Mouse (Mus musculus) neural tube, embryonic 14.5 days (tissue): ENCODE results near the gene Fam163a. TPM values are rescaled to one million over a fixed set of nuclear protein-coding genes. Genes with fewer than 3 reads are reported as not detected.
A peak's percentile ranks its signal among the peaks of the same experiment; 100 is the strongest.

Experiments used
- ATAC-seq: fragments of 200-750 bp; cut with Nextera tagmentation; 2 replicates; pipeline ENCODE4 v1.8.0; 2017; ENCODE audit warnings: low read depth, mild to moderate bottlenecking, moderate TSS enrichment, moderate library complexity
- H3K27ac ChIP-seq: fragments of 300-500 bp; sonication (generic); 2 replicates; pipeline ENCODE4 v1.5.1; 2014; ENCODE audit warnings: low read depth, mild to moderate bottlenecking, control low read depth, low read length, moderate library complexity, mixed read lengths
- H3K27me3 ChIP-seq: fragments of 300-500 bp; sonication (generic); 2 replicates; pipeline ENCODE4 v1.6.1; 2014; ENCODE audit warnings: low read length; ENCODE audit not compliant: control insufficient read depth, insufficient read depth
- H3K36me3 ChIP-seq: fragments of 300-500 bp; sonication (generic); 2 replicates; pipeline ENCODE4 v1.6.1; 2014; ENCODE audit warnings: low read length, mixed read lengths; ENCODE audit not compliant: control insufficient read depth, insufficient read depth
- H3K4me1 ChIP-seq: fragments of 300-500 bp; sonication (generic); 2 replicates; pipeline ENCODE4 v1.6.1; 2014; ENCODE audit warnings: low read length; ENCODE audit not compliant: control insufficient read depth, insufficient read depth
- H3K4me2 ChIP-seq: fragments of 300-500 bp; sonication (generic); 2 replicates; pipeline ENCODE4 v1.6.1; 2014; ENCODE audit warnings: mild to moderate bottlenecking, low read depth, low read length, control low read depth
- H3K4me3 ChIP-seq: fragments of 300-500 bp; sonication (generic); 2 replicates; pipeline ENCODE4 v1.5.1; 2014; ENCODE audit warnings: low read depth, low read length, control low read depth, mixed read lengths
- H3K9ac ChIP-seq: fragments of 300-500 bp; sonication (generic); replicated peaks from 2 replicates; pipeline ENCODE4 v1.6.1; 2014; ENCODE audit warnings: low read depth, mild to moderate bottlenecking, control low read depth, low read length, mixed read lengths
- H3K9me3 ChIP-seq: fragments of 300-500 bp; sonication (generic); 2 replicates; pipeline ENCODE4 v1.6.1; 2016; ENCODE audit warnings: low read length; ENCODE audit not compliant: control insufficient read depth
- WGBS: fragments of 180-500 bp; shearing (Covaris S2); extraction: QIAGEN DNeasy Blood & Tissue Kit; methylation state at CpG from one replicate; pipeline ENCODE4 v1.1.7; 2014; 5-methylcytosine and 5-hydroxymethylcytosine counted together
- polyA plus RNA-seq: library from polyadenylated mRNA; unstranded; fragments of >200 nt; fragmentation: Nextera tagmentation; extraction: Ambion mirVana; gene quantifications from 2 replicates; pipeline ENCODE4 v1.2.1, GENCODE M21; 2014

Fam163a gene
- polyA plus RNA-seq, 1 experiment from 2014 or later: 5.0 TPM

DNA sequence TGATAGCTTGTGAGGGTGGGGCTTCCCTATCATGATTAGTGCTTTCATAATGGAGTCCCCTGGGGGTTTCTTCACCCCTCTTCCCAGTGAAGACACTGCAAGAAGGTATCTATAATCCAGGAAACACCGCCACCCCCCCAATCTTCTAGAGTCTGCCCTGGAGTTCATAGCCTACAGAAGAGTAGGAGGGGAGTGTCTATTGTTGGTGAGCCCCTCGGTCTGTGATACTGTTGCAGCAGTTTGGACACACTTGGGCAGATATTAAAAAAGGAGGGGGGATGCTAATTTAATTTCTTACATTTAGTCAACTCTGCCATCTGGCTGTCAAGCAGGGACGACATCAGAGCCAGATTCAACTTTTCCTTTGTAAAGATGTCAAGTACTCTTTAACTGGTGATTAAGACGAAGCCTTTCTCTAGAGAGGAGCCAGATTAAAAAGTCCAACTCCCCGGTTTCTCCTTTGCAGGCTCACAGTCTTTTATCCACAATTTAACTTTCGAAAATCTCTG is 7.0 kb upstream of the Fam163a start:
- WGBS: 57% methylated on average over 6 of the region's 6 CpGs
- ATAC-seq: no peak

DNA sequence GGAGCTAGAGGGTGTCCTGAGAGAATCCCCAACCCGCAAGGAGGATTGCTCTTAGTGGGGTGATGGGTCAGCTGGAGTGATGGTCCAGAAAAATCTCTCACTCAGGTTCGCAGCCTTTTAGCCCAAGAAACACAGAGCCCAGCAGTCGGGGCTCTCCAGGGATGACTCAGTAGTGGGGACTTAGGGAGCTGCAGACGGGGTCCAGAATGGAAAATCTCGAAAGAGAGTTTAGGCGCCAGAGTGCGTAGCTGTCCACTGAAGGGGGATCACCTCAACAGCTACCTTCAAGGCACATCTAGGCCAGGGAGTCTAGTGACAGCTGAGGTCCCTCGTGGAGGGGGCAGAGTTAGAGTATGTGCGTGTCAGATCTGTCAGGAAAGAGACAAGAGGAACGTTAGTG is 338 bp upstream of the Fam163a start:
- no peak overlapping the region for H3K27ac ChIP-seq
- H3K27me3 ChIP-seq: peaks cover 12% of the 10 kb centered on the region; the same call in 1 of the 2 replicates
- WGBS: 15% methylated on average over 10 of the region's 10 CpGs
- peak; percentile 15; the same call in 1 of the 2 replicates for ATAC-seq
- no peaks in the 10 kb centered on the region for H3K36me3 ChIP-seq
- H3K9ac ChIP-seq: peak overlapping the region; percentile 48
- H3K4me1 ChIP-seq: peaks cover 4% of the 10 kb centered on the region
- peak overlapping the region; percentile 78 for H3K4me2 ChIP-seq
- H3K4me3 ChIP-seq: peak overlapping the region; percentile 40
- H3K9me3 ChIP-seq: no peaks in the 10 kb centered on the region

More for the DNA sequence above, 7.0 kb upstream of the Fam163a start:
- H3K4me2 ChIP-seq: no peak overlapping the region
- no peak overlapping the region for H3K4me3 ChIP-seq
- no peaks in the 10 kb centered on the region for H3K27me3 ChIP-seq
- H3K27ac ChIP-seq: no peak overlapping the region
- H3K9me3 ChIP-seq: no peaks in the 10 kb centered on the region
- H3K9ac ChIP-seq: no peak overlapping the region
- H3K36me3 ChIP-seq: no peaks in the 10 kb centered on the region
- H3K4me1 ChIP-seq: no peaks in the 10 kb centered on the region

DNA sequence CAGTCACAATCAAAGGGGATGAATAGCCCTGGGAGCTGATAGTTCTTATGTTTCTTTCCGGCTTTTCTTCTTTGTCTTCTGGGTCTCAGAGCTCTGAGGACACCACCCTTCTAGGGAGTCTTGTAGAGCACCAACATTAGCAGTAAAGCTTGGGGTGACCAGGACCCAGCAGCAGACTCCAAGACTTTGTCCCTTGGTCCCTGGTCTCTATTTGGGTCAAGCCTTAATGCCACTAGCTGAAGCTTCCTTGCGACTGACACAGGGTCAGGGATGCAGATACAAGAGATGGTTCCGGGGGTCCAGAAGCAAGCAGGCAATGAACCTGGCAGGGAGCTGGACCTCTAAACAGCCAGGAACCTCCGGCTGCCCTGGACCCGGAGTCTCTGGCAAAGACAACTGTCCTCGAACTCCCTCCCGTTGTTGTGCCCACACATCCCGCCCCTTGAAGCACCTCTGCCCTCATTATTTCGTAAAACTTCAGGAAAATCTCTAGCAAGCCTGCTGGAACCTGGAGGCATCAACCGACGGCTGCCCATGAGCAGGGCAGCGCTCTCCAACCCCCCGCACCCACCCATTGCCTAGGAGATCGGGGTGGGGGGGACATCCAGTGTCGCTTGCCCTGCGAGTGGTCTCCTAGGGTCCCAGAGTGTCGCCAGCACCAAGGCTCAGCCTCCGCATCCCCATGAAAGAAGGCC is 718 bp downstream of the Fam163a start:
- peak overlapping the region; percentile 34; the same call in 1 of the 2 replicates for H3K27ac ChIP-seq

DNA sequence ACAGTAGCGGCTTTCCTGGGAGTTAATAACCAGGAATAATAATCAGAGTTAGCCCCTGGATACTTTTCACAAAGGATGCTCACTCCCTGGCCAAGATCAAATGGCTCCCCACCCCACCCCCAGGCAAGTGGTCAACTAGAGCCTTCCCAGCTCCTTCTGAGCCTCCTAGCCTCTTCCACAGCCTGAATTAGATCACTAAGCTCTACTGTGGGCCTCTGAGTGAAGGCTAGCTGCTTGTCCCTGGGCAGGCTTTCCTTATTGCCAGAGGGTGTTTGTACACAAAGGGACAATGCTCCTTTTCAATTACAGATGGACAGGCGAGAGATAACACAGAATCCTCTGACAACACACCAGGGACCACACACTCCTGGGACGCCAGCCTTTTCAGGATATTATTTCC is 2.2 kb downstream of the Fam163a start:
- no peak overlapping the region for H3K27ac ChIP-seq

More for the DNA sequence above, 718 bp downstream of the Fam163a start:
- Histone ChIP-seq H3K9ac (peak overlapping the region; percentile 48), H3K9me3 (no peaks in the 10 kb centered on the region), H3K27me3 (peaks cover 12% of the 10 kb centered on the region; the same call in 1 of the 2 replicates), H3K36me3 (no peaks in the 10 kb centered on the region), H3K4me2 (peak overlapping the region; percentile 78), H3K4me1 (peaks cover 4% of the 10 kb centered on the region), H3K4me3 (peak overlapping the region; percentile 40)
- 3% methylated on average over 18 of the region's 18 CpGs for WGBS
- peak; percentile 38; the same call in 1 of the 2 replicates for ATAC-seq

DNA sequence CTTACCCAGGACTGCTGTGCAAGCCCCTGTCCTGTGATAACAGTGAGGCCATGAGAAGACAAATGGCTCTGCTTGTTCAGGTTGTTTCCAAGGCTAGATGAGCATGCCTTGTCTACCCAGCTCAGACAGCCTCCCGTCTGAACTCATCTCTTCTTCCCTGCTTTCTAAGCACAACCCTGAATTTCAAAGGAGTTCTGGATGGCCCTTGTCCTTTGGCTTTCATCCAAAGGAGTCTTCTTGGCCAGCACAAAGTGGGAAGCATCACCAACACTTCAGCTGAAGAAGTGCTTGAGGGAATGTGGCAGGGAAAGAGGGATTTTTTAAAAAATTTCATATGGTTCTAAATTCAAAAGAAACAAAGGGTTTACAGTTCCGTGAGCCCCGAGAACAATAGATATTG is 3.8 kb downstream of the Fam163a start:
- H3K27me3 ChIP-seq: peaks cover 12% of the 10 kb centered on the region; the same call in 1 of the 2 replicates
- no peak overlapping the region for H3K4me3 ChIP-seq
- H3K4me1 ChIP-seq: peaks cover 4% of the 10 kb centered on the region
- no peaks in the 10 kb centered on the region for H3K36me3 ChIP-seq
- H3K9ac ChIP-seq: no peak overlapping the region
- 90% methylated on average over 3 of the region's 3 CpGs for WGBS
- no peaks in the 10 kb centered on the region for H3K9me3 ChIP-seq
- no peak overlapping the region for H3K27ac ChIP-seq
- no peak for ATAC-seq
- no peak overlapping the region for H3K4me2 ChIP-seq

More for the DNA sequence above, 2.2 kb downstream of the Fam163a start:
- Histone ChIP-seq H3K27me3 (peaks cover 12% of the 10 kb centered on the region; the same call in 1 of the 2 replicates), H3K36me3 (no peaks in the 10 kb centered on the region), H3K4me3 (no peak overlapping the region), H3K9ac (no peak overlapping the region), H3K4me1 (peaks cover 4% of the 10 kb centered on the region), H3K4me2 (no peak overlapping the region), H3K9me3 (no peaks in the 10 kb centered on the region)
- 28% methylated on average over 3 of the region's 3 CpGs for WGBS
- ATAC-seq: no peak

DNA sequence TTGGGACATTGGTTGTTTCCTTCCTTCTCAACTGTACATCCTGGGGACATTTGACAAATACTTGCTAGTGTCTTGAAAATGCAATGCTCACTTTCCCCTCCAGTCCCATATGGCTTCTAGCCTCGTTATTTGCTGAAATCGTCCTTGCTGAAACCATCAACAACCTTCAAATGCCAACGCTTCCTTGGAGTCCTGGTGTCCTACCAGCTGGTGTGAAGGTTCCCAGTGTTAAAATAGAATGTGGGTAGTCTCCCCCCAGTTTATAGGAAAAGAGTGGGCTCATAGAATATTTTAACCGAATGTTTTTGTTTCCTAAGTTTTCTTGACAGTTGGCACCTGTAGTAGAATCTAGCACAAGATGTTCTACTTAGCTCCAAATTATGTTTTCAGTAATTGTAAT is 7.2 kb downstream of the Fam163a start:
- WGBS: 89% methylated on average over 4 of the region's 4 CpGs
- Histone ChIP-seq H3K4me2 (no peak overlapping the region), H3K9me3 (no peaks in the 10 kb centered on the region), H3K27ac (no peak overlapping the region), H3K36me3 (no peaks in the 10 kb centered on the region), H3K9ac (no peak overlapping the region), H3K27me3 (no peaks in the 10 kb centered on the region; the same call in 1 of the 2 replicates), H3K4me3 (no peak overlapping the region), H3K4me1 (0 out of 2 replicates have a peak, but pooled peaks cover 4% of the 10 kb centered on the region)
- no peak for ATAC-seq

DNA sequence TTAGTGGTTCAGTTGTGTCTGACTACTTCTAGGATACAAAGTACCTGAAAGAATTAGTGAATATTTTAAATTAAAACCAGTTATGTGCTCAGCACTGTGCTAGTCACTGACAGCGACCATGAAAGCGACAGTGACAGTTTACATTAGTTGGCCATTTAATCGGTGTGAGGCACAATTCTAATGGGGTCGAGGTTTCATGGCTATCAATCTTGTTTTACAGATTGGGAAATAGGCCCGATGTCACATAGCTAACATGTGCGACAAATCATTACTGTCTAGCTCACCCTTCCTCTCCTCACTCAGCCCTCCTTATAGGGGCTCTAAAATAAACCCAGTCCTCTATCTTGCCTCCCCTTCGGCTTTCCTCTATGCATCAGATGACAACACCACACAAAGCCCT is 11.5 kb downstream of the Fam163a start:
- Histone ChIP-seq H3K9me3 (no peaks in the 10 kb centered on the region), H3K36me3 (no peaks in the 10 kb centered on the region), H3K4me2 (no peak overlapping the region), H3K27ac (no peak overlapping the region), H3K9ac (no peak overlapping the region), H3K4me1 (0 out of 2 replicates have a peak, but pooled peaks cover 4% of the 10 kb centered on the region), H3K27me3 (no peaks in the 10 kb centered on the region), H3K4me3 (no peak overlapping the region)
- 27% methylated on average over 7 of the region's 7 CpGs for WGBS
- ATAC-seq: peak; percentile 49; the same call in 1 of the 2 replicates

DNA sequence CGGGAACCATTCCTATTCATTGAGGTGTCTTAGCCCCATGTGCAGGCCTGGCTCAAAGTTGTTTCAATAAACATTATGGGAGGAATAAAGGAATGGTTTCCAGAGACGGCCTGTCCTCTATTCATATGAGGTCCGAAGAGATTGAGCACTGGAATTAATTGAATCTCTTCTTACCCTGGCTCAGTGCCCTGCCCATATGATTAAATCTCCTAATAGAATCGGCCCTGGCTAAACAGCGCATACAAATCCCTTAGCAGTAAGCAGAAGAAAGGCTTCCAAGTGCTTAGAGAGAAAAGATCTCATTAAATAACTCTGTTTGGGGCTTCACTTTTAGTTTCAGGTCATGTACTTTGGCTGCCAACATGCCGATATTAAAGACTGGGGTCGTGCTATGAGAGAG is 12.0 kb downstream of the Fam163a start:
- no peaks in the 10 kb centered on the region for H3K36me3 ChIP-seq
- no peak overlapping the region for H3K27ac ChIP-seq
- 33% methylated on average over 7 of the region's 7 CpGs for WGBS
- H3K27me3 ChIP-seq: no peaks in the 10 kb centered on the region
- no peaks in the 10 kb centered on the region for H3K9me3 ChIP-seq
- peak; percentile 34; the same call in 1 of the 2 replicates for ATAC-seq
- H3K9ac ChIP-seq: no peak overlapping the region
- H3K4me1 ChIP-seq: 0 out of 2 replicates have a peak, but pooled peaks cover 4% of the 10 kb centered on the region
- no peak overlapping the region for H3K4me2 ChIP-seq
- H3K4me3 ChIP-seq: no peak overlapping the region

DNA sequence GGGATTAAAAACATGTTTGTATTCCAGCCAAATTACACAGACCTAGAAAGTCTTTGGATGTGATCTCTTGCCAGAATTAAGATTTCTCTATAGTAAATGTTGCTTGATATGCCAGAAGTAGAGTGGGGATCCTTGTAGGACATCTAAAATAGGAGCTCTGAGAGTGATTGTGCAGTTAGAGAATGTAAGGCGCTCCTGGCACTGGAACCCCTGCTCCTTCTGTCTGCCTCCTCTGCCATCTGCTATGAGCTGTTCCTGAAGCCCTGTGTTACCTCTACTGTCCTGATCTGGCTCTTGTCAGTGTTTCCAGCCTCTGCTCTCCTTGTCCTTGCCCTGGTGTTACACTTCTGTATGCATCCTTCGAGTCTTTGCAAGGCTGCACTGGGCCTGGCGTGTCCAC is 18.2 kb downstream of the Fam163a start:
- Histone ChIP-seq H3K4me1 (peaks cover 9% of the 10 kb centered on the region; the same call in 1 of the 2 replicates), H3K4me3 (no peak overlapping the region), H3K27ac (no peak overlapping the region), H3K9me3 (no peaks in the 10 kb centered on the region), H3K27me3 (no peaks in the 10 kb centered on the region), H3K36me3 (no peaks in the 10 kb centered on the region), H3K4me2 (no peak overlapping the region), H3K9ac (no peak overlapping the region)
- ATAC-seq: no peak
- WGBS: 94% methylated on average over 3 of the region's 3 CpGs
